Mouse (Mus musculus): ENCODE results near the gene Metap1. TPM values are rescaled to one million over a fixed set of nuclear protein-coding genes. Genes with fewer than 3 reads are reported as not detected.

Metap1 gene
- polyA plus RNA-seq, 1 experiment = 23.1 TPM

- Histone ChIP-seq H3K27ac (ENCODE audit: control insufficient read depth, insufficient read depth, low read length) (no peak within 1 kb of the TSS), H3K4me1 (replicated peaks; ENCODE audit: control insufficient read depth, insufficient read depth, low read length) (peaks cover 3% of the 10 kb centered on the region; the same call in 1 of the 2 replicates), H3K4me3 (ENCODE audit: control insufficient read depth, insufficient read depth, low read length) (peak within 1 kb of the TSS; percentile 67), H3K27me3 (ENCODE audit: control insufficient read depth, insufficient read depth, low read length) (no peaks in the 10 kb centered on the region), H3K36me3 (ENCODE audit: control insufficient read depth, insufficient read depth, low read length) (peaks cover 14% of the 10 kb centered on the region)
- under 1% methylated on average over 86 of the region's 86 CpGs for WGBS
- DNase-seq = peak; percentile 92
- TF ChIP-seq CTCF (IDR thresholded peaks at IDR 0.05; ENCODE audit: borderline replicate concordance, control insufficient read depth, extremely low read depth, insufficient read depth, low read length, poor library complexity) (0 out of 2 replicates have a peak, but pooled peaks have one; percentile 61), POLR2A (IDR thresholded peaks at IDR 0.05; ENCODE audit: control insufficient read depth, extremely low read depth, insufficient read depth, low read length, poor library complexity) (peak; percentile 71)
Observed at GRCm38 (mm10) chr3:138442612-138443464, 46.5 kb downstream of the Metap1 start, which contains the start of gene Adh5. Adh5 (plus strand) TSS chr3:138443093.

GRCm38 (mm10) chr3:138442203-138442602, 47.1 kb downstream of the Metap1 start:
- Histone ChIP-seq H3K36me3 (ENCODE audit: control insufficient read depth, insufficient read depth, low read length) (peaks cover 10% of the 10 kb centered on the region), H3K27ac (ENCODE audit: control insufficient read depth, insufficient read depth, low read length) (no peak overlapping the region), H3K27me3 (ENCODE audit: control insufficient read depth, insufficient read depth, low read length) (no peaks in the 10 kb centered on the region), H3K4me3 (ENCODE audit: control insufficient read depth, insufficient read depth, low read length) (peak overlapping the region; percentile 67), H3K4me1 (replicated peaks; ENCODE audit: control insufficient read depth, insufficient read depth, low read length) (peaks cover 3% of the 10 kb centered on the region; the same call in 1 of the 2 replicates)
- WGBS = 2% methylated on average over 9 of the region's 9 CpGs
- TF ChIP-seq POLR2A (IDR thresholded peaks at IDR 0.05; ENCODE audit: control insufficient read depth, extremely low read depth, insufficient read depth, low read length, poor library complexity) = no peak
- no peak for TF ChIP-seq CTCF (IDR thresholded peaks at IDR 0.05; ENCODE audit: borderline replicate concordance, control insufficient read depth, extremely low read depth, insufficient read depth, low read length, poor library complexity)
- DNase-seq = no peak

- Histone ChIP-seq H3K27me3 (ENCODE audit: control insufficient read depth, insufficient read depth, low read length) (no peaks in the 10 kb centered on the region), H3K36me3 (ENCODE audit: control insufficient read depth, insufficient read depth, low read length) (no peaks in the 10 kb centered on the region), H3K4me1 (replicated peaks; ENCODE audit: control insufficient read depth, insufficient read depth, low read length) (peaks cover 3% of the 10 kb centered on the region; the same call in 1 of the 2 replicates), H3K4me3 (ENCODE audit: control insufficient read depth, insufficient read depth, low read length) (no peak overlapping the region), H3K27ac (ENCODE audit: control insufficient read depth, insufficient read depth, low read length) (no peak overlapping the region)
- TF ChIP-seq POLR2A (IDR thresholded peaks at IDR 0.05; ENCODE audit: control insufficient read depth, extremely low read depth, insufficient read depth, low read length, poor library complexity) (no peak), CTCF (IDR thresholded peaks at IDR 0.05; ENCODE audit: borderline replicate concordance, control insufficient read depth, extremely low read depth, insufficient read depth, low read length, poor library complexity) (no peak)
- no peak for DNase-seq
- 92% methylated on average over 3 of the region's 3 CpGs for WGBS
Observed at GRCm38 (mm10) chr3:138438716-138439115, 50.6 kb downstream of the Metap1 start.

- WGBS = 84% methylated on average over 2 of the region's 2 CpGs
- no peaks in the 10 kb centered on the region for H3K36me3 ChIP-seq (ENCODE audit: control insufficient read depth, insufficient read depth, low read length)
- no peak for DNase-seq
Observed at GRCm38 (mm10) chr3:138431835-138432234, 57.5 kb downstream of the Metap1 start.

GRCm38 (mm10) chr3:138430360-138430976, 58.8 kb downstream of the Metap1 start:
- H3K36me3 ChIP-seq (ENCODE audit: control insufficient read depth, insufficient read depth, low read length) = no peaks in the 10 kb centered on the region
- DNase-seq = no peak
- H3K27ac ChIP-seq (ENCODE audit: control insufficient read depth, insufficient read depth, low read length) = no peak overlapping the region
- 88% methylated on average over 6 of the region's 6 CpGs for WGBS
- no peaks in the 10 kb centered on the region for H3K27me3 ChIP-seq (ENCODE audit: control insufficient read depth, insufficient read depth, low read length)
- TF ChIP-seq CTCF (IDR thresholded peaks at IDR 0.05; ENCODE audit: borderline replicate concordance, control insufficient read depth, extremely low read depth, insufficient read depth, low read length, poor library complexity) (no peak), POLR2A (IDR thresholded peaks at IDR 0.05; ENCODE audit: control insufficient read depth, extremely low read depth, insufficient read depth, low read length, poor library complexity) (no peak)
- H3K4me1 ChIP-seq (replicated peaks; ENCODE audit: control insufficient read depth, insufficient read depth, low read length) = no peaks in the 10 kb centered on the region
- no peak overlapping the region for H3K4me3 ChIP-seq (ENCODE audit: control insufficient read depth, insufficient read depth, low read length)

More at GRCm38 (mm10) chr3:138431835-138432234, 57.5 kb downstream of the Metap1 start:
- TF ChIP-seq CTCF (IDR thresholded peaks at IDR 0.05; ENCODE audit: borderline replicate concordance, control insufficient read depth, extremely low read depth, insufficient read depth, low read length, poor library complexity) = no peak
- no peak for TF ChIP-seq POLR2A (IDR thresholded peaks at IDR 0.05; ENCODE audit: control insufficient read depth, extremely low read depth, insufficient read depth, low read length, poor library complexity)
- no peak overlapping the region for H3K4me3 ChIP-seq (ENCODE audit: control insufficient read depth, insufficient read depth, low read length)
- no peaks in the 10 kb centered on the region for H3K4me1 ChIP-seq (replicated peaks; ENCODE audit: control insufficient read depth, insufficient read depth, low read length)
- H3K27ac ChIP-seq (ENCODE audit: control insufficient read depth, insufficient read depth, low read length) = no peak overlapping the region
- H3K27me3 ChIP-seq (ENCODE audit: control insufficient read depth, insufficient read depth, low read length) = no peaks in the 10 kb centered on the region

GRCm38 (mm10) chr3:138424247-138424646, 65.1 kb downstream of the Metap1 start:
- 52% methylated on average over 4 of the region's 4 CpGs for WGBS
- no peaks in the 10 kb centered on the region for H3K36me3 ChIP-seq (ENCODE audit: control insufficient read depth, insufficient read depth, low read length)
- no peak for TF ChIP-seq POLR2A (IDR thresholded peaks at IDR 0.05; ENCODE audit: control insufficient read depth, extremely low read depth, insufficient read depth, low read length, poor library complexity)
- no peak for TF ChIP-seq CTCF (IDR thresholded peaks at IDR 0.05; ENCODE audit: borderline replicate concordance, control insufficient read depth, extremely low read depth, insufficient read depth, low read length, poor library complexity)
- no peaks in the 10 kb centered on the region for H3K27me3 ChIP-seq (ENCODE audit: control insufficient read depth, insufficient read depth, low read length)
- no peaks in the 10 kb centered on the region for H3K4me1 ChIP-seq (replicated peaks; ENCODE audit: control insufficient read depth, insufficient read depth, low read length)
- H3K4me3 ChIP-seq (ENCODE audit: control insufficient read depth, insufficient read depth, low read length) = no peak overlapping the region
- H3K27ac ChIP-seq (ENCODE audit: control insufficient read depth, insufficient read depth, low read length) = no peak overlapping the region
- DNase-seq = no peak

Measured in thymus, adult 2 months (tissue).